Mouse (Mus musculus) common myeloid progenitor, adult 5-6 weeks (primary cell): ENCODE data around the gene Fcho2. TPM values are rescaled to one million over a fixed set of nuclear protein-coding genes. Genes with fewer than 3 reads are reported as not detected.
A peak's percentile ranks its signal among the peaks of the same experiment; 100 is the strongest.
"Not testable (repeated sequence)": the region's sequence is repeated elsewhere in the genome, so short reads cannot be mapped to it uniquely, and the experiment has no call there.

Experiments
- ATAC-seq: replicated peaks from 2 replicates; pipeline ENCODE4 v1.8.0; 2016; ENCODE audit warnings: low read depth, mild to moderate bottlenecking, moderate TSS enrichment, inconsistent platforms; ENCODE audit not compliant: poor library complexity, severe bottlenecking
- total RNA-seq: library from RNA; stranded (forward); fragments of 200-1000, 187-1606 nt; gene quantifications from 2 replicates; pipeline ENCODE4 v1.2.3, GENCODE M21; 2017

The Fcho2 gene
- total RNA-seq = 22.8 and 35.0 TPM in 2 replicates

GRCm38 (mm10) chr13:98815147-98815785 is at the start of gene Fcho2:
TSS of gene Fcho2 (minus strand) at chr13:98815449.
- peak; percentile 79 for ATAC-seq

DNA sequence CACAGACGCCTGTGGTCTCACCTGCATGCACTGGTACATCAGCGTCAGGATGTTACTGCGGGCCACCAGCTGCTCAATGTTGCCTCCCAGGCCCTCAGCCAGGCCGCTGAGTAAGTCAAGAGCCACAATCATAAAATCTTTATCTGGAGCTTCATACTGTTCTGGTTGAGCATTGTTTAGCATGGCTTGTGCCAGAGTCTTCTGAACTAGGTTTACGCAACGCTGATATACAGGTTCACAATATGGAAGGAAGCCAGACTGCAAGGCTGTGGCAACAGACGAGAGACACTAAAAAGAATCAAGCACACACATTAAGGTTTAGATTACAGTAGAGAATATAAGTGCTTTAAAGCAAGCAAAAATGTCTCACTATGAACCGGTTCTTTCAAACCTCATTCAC is 40.0 kb upstream of the Fcho2 start:
- no peak for ATAC-seq

GRCm38 (mm10) chr13:98845794-98846193 is 30.5 kb upstream of the Fcho2 start:
- no peak for ATAC-seq

- no peak for ATAC-seq
These were observed 21.3 kb upstream of the Fcho2 start for GRCm38 (mm10) chr13:98836423-98837088.

- ATAC-seq = no peak
These were observed 20.5 kb upstream of the Fcho2 start for GRCm38 (mm10) chr13:98835740-98836139.

DNA sequence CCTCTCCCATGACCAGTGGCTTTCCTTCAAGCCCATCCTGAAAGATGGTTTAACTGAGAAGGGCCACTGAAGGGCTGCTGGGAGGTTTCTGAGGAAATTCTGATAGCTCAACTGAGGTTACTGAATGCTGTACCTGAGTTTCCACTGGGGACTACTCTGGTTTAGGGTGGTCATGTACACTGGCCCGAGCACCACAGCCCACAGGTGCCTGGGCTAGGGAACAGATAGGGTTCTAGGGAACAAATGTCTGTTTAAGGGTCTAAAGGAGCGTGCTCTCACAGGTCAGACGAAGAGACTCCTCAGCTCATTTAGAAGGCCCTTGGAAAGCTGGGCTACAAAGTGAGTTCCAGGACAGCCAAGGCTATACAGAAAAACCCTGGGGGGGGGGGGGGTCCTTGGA is 19.5 kb upstream of the Fcho2 start:
- no peak for ATAC-seq

DNA sequence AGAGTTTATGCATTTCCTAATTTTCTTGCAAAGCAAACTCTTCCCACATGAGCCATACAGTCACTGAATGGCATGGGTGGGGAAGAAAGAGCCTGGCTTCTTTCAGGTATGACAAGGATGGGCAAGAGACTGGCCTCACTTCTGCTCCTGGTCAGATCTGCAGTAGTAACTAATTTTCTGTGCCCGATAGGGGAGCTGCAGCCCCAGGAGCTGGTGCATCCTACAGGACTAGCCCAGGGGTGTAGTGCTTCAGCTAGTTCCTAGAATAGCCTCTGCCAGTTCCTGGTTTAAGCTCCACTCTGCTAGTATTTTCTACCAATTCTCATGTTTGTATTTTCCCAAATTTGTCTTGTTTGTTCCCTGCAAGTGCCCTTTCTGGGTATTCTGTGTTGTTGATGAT is 18.9 kb upstream of the Fcho2 start:
- ATAC-seq = no peak

DNA sequence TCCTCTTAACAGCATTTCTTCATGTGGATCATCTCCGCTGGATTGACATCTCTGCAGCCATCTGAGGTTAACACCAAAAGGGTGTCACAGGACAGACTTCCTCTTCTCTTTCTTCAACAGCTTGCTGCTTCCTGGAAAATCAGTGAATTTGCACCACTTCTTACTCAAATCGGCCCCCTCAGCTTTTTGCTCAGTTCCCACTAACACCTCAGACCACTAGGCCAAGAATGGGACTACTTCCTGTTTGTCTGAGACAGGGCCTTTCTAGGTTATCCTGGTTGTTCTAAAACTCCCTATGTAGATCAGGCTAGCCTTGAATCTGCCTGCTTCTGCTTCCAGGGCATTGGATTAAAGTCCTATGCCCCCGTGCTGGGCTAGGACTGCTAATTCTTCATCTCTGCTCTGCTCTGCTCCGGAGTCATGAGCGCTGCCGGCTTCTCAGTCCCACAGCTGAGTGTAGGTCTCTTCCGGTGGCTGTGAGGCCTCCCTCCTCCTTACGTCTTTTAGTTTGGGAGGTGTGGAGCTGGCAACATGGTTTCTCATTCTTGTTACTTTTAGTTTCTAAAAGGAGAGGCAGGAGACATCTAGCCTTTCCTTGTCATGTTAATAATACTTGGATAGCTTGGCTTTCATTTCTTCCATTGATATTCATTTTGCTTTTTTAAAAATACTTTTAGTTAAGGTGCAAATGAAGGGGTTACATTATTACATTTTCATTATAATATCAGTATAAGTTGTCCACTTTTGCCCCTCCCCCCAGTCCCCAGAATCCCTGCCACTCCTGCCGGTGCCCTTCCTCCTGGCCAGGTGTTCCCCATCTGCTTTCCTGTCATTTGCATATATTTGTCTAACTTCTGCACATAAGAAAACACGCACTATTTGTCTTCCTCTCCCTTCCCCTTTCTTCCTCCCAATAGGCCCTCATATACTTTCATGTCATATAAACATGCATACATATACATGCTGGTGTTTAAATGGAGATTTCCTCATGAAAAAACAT is 17.5 kb upstream of the Fcho2 start:
- ATAC-seq = peak; percentile 73

- ATAC-seq = not testable (repeated sequence)
These were observed 13.8 kb upstream of the Fcho2 start for GRCm38 (mm10) chr13:98829026-98829425.

- ATAC-seq = no peak
These were observed 10.3 kb upstream of the Fcho2 start for GRCm38 (mm10) chr13:98825574-98825973.

- ATAC-seq = no peak; the same call in 1 of the 2 replicates
These were observed 3.8 kb upstream of the Fcho2 start for GRCm38 (mm10) chr13:98819094-98819493.

- no peak for ATAC-seq
These were observed 3.0 kb upstream of the Fcho2 start for GRCm38 (mm10) chr13:98818205-98818604.

GRCm38 (mm10) chr13:98817766-98818165 is 2.5 kb upstream of the Fcho2 start:
- no peak for ATAC-seq

- not testable (repeated sequence) for ATAC-seq
These were observed 1.9 kb upstream of the Fcho2 start for GRCm38 (mm10) chr13:98816981-98817660.

GRCm38 (mm10) chr13:98816571-98816970 is 1.3 kb upstream of the Fcho2 start:
- ATAC-seq = no peak

- no peak for ATAC-seq
These were observed 791 bp downstream of the Fcho2 start for GRCm38 (mm10) chr13:98814275-98815040.

DNA sequence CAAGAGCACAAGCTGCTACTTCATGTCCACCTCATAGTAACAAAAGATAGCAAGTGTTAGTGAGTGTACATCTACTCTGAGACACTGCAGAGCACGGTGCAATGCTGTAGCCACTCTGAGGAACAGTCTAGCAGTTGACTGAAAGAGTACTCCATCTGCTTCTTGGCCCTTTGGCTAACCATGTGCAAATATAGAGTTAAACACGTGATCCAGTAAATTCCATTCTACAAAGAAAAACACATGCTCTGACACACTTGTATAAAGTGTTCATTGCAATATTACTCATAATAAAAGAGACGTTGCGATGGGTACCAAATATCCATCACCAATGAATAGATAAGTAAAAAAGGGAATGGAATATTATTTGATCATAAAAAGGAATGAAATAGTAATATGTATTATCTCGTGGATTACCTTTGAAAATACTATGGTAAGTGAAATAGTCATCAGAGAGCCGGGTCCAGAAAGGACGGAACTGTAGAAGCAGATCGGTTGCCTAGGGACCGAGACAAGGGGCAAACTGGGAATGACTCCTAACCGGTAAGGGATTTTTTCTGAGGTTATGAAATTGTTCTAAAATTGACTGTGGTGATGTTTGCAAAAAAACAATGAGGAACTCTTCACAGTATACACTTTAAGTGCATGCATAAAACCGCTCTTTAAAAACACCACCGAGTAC is 1.5 kb downstream of the Fcho2 start:
- ATAC-seq = 0 out of 2 replicates have a peak, but pooled peaks have one; percentile 1

DNA sequence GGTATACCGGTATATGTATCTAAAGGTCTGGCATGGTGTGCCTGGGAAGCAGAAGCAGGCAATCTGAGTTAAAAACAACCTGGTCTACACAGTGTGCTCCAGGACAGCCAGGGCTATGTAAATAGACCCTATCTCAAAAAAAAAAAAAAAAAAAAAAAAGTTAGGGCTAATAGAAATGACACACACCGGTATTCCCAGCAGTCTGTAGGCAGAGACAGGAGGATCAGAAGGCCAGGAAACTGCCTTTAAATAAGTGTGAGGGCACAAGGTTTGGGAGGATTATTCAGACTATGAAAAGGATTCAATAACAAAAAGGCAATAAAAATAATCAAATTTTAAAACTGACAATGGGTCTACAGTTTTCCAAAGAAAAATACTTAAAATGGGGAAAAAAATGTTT is 2.1 kb downstream of the Fcho2 start:
- ATAC-seq = no peak

DNA sequence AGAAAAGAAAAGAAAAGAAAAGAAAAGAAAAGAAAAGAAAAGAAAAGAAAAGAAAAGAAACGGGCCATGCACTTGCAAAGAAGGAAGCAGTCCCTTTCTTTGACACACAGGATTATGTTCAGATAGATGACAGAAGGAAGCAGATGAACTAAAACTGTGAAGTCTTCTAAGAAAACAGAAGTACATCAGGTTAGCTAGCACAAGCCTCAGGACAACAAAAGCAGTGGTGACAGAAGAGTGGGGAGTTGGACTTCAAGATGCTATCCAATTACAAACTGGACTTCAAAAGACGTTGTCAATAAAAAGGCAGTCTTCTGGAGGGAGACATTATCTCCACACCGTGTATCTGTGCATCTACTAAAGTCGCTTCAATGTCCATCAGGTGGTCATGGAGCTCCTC is 3.0 kb downstream of the Fcho2 start:
- ATAC-seq = no peak
